Mouse (Mus musculus) lung, adult 2 months (tissue): Measurements from ENCODE around the gene Slc4a1.

ENCODE experiments used
- CTCF ChIP-seq: fragments of 200-500 bp; IDR thresholded peaks from 2 replicates; pipeline ENCODE4 v1.5.1; 2011; ENCODE audit warnings: mild to moderate bottlenecking, low read length, control low read depth; ENCODE audit not compliant: insufficient read depth
- POLR2A ChIP-seq: fragments of 200-500 bp; IDR thresholded peaks from 2 replicates; pipeline ENCODE4 v1.6.1; 2011; ENCODE audit warnings: low read depth, mild to moderate bottlenecking, control low read depth, low read length, borderline replicate concordance; ENCODE audit errors: extremely low read depth

- no peak for TF ChIP-seq POLR2A
- no peak for TF ChIP-seq CTCF
Observed at GRCm38 (mm10) chr11:102396671-102397141, 30.7 kb upstream of the Slc4a1 start.
